Mouse (Mus musculus) cerebellum, adult 2 months (tissue): Measurements from ENCODE around the gene Cluap1.

Source experiments
- CTCF ChIP-seq: fragments of 200-500 bp; IDR thresholded peaks from 2 replicates; pipeline ENCODE4 v1.5.1; 2011; ENCODE audit warnings: low read depth, mild to moderate bottlenecking, control low read depth, low read length, moderate library complexity, borderline replicate concordance; ENCODE audit not compliant: insufficient read depth
- POLR2A ChIP-seq: fragments of 200-500 bp; IDR thresholded peaks from 2 replicates; pipeline ENCODE4 v1.6.1; 2011; ENCODE audit warnings: low read length, control low read depth, borderline replicate concordance; ENCODE audit not compliant: insufficient read depth

- TF ChIP-seq POLR2A = no peak
- TF ChIP-seq CTCF = no peak
These were observed 20.0 kb downstream of the Cluap1 start for GRCm38 (mm10) chr16:3928582-3928981.
